Mouse (Mus musculus): ENCODE results near the gene Ptgr2.

GRCm38 (mm10) chr12:84260363-84260762, 24.7 kb upstream of the Ptgr2 start:
- TF ChIP-seq POLR2A (IDR thresholded peaks at IDR 0.05; ENCODE audit: borderline replicate concordance, extremely low read depth, insufficient read depth, insufficient read length, poor library complexity, severe bottlenecking) (no peak), CTCF (IDR thresholded peaks at IDR 0.05; ENCODE audit: borderline replicate concordance, extremely low read depth, insufficient read depth, insufficient read length) (no peak)
